Mouse (Mus musculus): ENCODE measurements around the gene Plekhm2. TPM values are rescaled to one million over a fixed set of nuclear protein-coding genes. Genes with fewer than 3 reads are reported as not detected.

Gene Plekhm2
- polyA plus RNA-seq, 1 experiment from 2014 or later = 3.0 TPM

GRCm38 (mm10) chr4:141616811-141617210, 47.9 kb downstream of the Plekhm2 start:
- H3K27me3 ChIP-seq (ENCODE audit: control insufficient read depth, insufficient read depth, low read length) = no peaks in the 10 kb centered on the region
- H3K4me2 ChIP-seq (replicated peaks; ENCODE audit: low read depth, low read length) = no peak overlapping the region
- no peak overlapping the region for H3K27ac ChIP-seq (ENCODE audit: low read depth, low read length)
- no peak overlapping the region for H3K4me3 ChIP-seq (ENCODE audit: low read depth, low read length)
- DNase-seq (ENCODE audit: low spot score) = no peak
- H3K4me1 ChIP-seq (replicated peaks; ENCODE audit: control insufficient read depth, insufficient read depth, low read length) = no peaks in the 10 kb centered on the region
- H3K36me3 ChIP-seq (ENCODE audit: control insufficient read depth, insufficient read depth, low read length) = no peaks in the 10 kb centered on the region
- H3K9ac ChIP-seq (ENCODE audit: low read depth, low read length) = no peak overlapping the region
- no peak for ATAC-seq (ENCODE audit: low FRiP score)
- WGBS = 77% methylated on average over 6 of the region's 6 CpGs
- H3K9me3 ChIP-seq (ENCODE audit: control insufficient read depth, low read length) = no peaks in the 10 kb centered on the region

- H3K4me1 ChIP-seq (replicated peaks; ENCODE audit: control insufficient read depth, insufficient read depth, low read length) = no peaks in the 10 kb centered on the region
- no peaks in the 10 kb centered on the region for H3K36me3 ChIP-seq (ENCODE audit: control insufficient read depth, insufficient read depth, low read length)
- DNase-seq (ENCODE audit: low spot score) (no peak), ATAC-seq (ENCODE audit: low FRiP score) (no peak)
- 79% methylated on average over 14 of the region's 14 CpGs for WGBS
- H3K27ac ChIP-seq (ENCODE audit: low read depth, low read length) = no peak overlapping the region
- no peak overlapping the region for H3K4me2 ChIP-seq (replicated peaks; ENCODE audit: low read depth, low read length)
- H3K9ac ChIP-seq (ENCODE audit: low read depth, low read length) = no peak overlapping the region
- no peaks in the 10 kb centered on the region for H3K9me3 ChIP-seq (ENCODE audit: control insufficient read depth, low read length)
- no peak overlapping the region for H3K4me3 ChIP-seq (ENCODE audit: low read depth, low read length)
- H3K27me3 ChIP-seq (ENCODE audit: control insufficient read depth, insufficient read depth, low read length) = no peaks in the 10 kb centered on the region
Observed at GRCm38 (mm10) chr4:141614946-141615345, 49.8 kb downstream of the Plekhm2 start.

DNA sequence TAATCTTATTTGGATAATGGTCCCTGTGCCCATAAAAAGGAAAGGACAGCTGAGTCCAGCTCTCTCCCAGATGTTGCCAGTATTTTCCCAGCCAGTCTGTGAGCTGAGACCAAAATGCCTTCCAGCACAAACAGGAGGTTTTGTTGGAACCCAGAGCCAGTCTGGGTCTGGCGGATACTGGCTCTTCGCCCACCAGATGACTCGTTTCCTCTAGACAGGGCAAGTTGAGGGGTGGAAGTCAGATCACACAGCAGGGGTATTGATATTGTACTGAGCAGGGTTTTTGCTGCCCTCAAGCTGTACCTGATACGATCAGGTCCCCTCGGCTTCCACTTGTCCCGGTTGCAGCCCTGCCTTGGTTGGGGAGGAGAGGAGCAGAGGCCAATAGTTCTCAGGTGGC, 55.2 kb downstream of the Plekhm2 start:
- H3K36me3 ChIP-seq (ENCODE audit: control insufficient read depth, insufficient read depth, low read length) = no peaks in the 10 kb centered on the region
- H3K4me1 ChIP-seq (replicated peaks; ENCODE audit: control insufficient read depth, insufficient read depth, low read length) = no peaks in the 10 kb centered on the region
- DNase-seq (ENCODE audit: low spot score) (no peak), ATAC-seq (ENCODE audit: low FRiP score) (no peak)
- no peaks in the 10 kb centered on the region for H3K27me3 ChIP-seq (ENCODE audit: control insufficient read depth, insufficient read depth, low read length)
- no peak overlapping the region for H3K9ac ChIP-seq (ENCODE audit: low read depth, low read length)
- no peaks in the 10 kb centered on the region for H3K9me3 ChIP-seq (ENCODE audit: control insufficient read depth, low read length)
- no peak overlapping the region for H3K4me3 ChIP-seq (ENCODE audit: low read depth, low read length)
- no peak overlapping the region for H3K27ac ChIP-seq (ENCODE audit: low read depth, low read length)
- H3K4me2 ChIP-seq (replicated peaks; ENCODE audit: low read depth, low read length) = no peak overlapping the region
- 81% methylated on average over 6 of the region's 6 CpGs for WGBS

DNA sequence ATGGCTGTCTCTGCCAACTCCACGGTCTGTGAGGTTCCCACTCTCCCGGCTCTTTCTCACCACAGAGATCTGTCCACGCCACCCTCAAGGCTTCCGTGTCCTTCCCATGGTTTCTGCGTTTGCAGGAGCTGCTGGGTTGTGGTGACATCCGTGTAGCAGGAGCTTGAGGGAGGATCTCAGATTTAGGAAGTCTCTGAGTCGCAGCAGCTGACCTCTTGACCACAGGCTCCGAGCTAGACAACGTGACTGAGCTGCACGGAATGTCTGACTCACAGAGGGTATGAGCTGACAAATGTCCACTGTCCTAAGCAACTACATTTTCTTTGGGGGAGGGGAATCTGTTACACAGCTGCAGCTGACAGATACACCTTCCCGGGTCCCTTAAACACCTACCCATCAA, 58.8 kb downstream of the Plekhm2 start, which contains the start of gene Fblim1:
TSS of gene Fblim1 (minus strand) at position 236 of the 400 bp plus-strand sequence.
- WGBS = 84% methylated on average over 11 of the region's 11 CpGs
- DNase-seq (ENCODE audit: low spot score) (no peak), ATAC-seq (ENCODE audit: low FRiP score) (no peak)
- no peaks in the 10 kb centered on the region for H3K9me3 ChIP-seq (ENCODE audit: control insufficient read depth, low read length)
- H3K27ac ChIP-seq (ENCODE audit: low read depth, low read length) = no peak within 1 kb of the TSS
- H3K4me2 ChIP-seq (replicated peaks; ENCODE audit: low read depth, low read length) = no peak within 1 kb of the TSS
- H3K4me1 ChIP-seq (replicated peaks; ENCODE audit: control insufficient read depth, insufficient read depth, low read length) = no peaks in the 10 kb centered on the region
- H3K36me3 ChIP-seq (ENCODE audit: control insufficient read depth, insufficient read depth, low read length) = no peaks in the 10 kb centered on the region
- no peaks in the 10 kb centered on the region for H3K27me3 ChIP-seq (ENCODE audit: control insufficient read depth, insufficient read depth, low read length)
- H3K9ac ChIP-seq (ENCODE audit: low read depth, low read length) = no peak within 1 kb of the TSS
- no peak within 1 kb of the TSS for H3K4me3 ChIP-seq (ENCODE audit: low read depth, low read length)

DNA sequence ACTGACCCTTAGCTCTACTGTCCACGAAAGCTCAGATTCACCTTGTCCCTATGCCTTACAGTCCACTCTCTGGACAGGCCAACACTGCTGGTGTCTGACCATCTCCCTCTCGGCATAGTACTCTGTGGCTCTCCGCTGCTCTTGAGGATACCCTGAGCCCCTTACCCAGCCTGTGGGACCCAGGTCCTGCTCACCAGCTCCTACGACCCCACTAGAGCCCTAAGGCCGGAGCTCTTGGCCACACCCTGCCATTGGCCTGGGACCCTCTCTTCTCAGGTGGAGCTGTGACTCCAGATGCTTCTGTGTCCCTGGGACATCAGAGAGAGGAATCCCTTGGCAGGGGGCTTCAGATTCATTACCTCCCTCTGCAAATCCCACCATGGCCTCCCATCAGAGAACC, 59.3 kb downstream of the Plekhm2 start:
- ATAC-seq (ENCODE audit: low FRiP score) (no peak), DNase-seq (ENCODE audit: low spot score) (no peak)
- no peak overlapping the region for H3K4me3 ChIP-seq (ENCODE audit: low read depth, low read length)
- 0 out of 2 replicates have a peak, but pooled peaks cover 1% of the 10 kb centered on the region for H3K4me1 ChIP-seq (replicated peaks; ENCODE audit: control insufficient read depth, insufficient read depth, low read length)
- no peaks in the 10 kb centered on the region for H3K9me3 ChIP-seq (ENCODE audit: control insufficient read depth, low read length)
- no peaks in the 10 kb centered on the region for H3K36me3 ChIP-seq (ENCODE audit: control insufficient read depth, insufficient read depth, low read length)
- no peaks in the 10 kb centered on the region for H3K27me3 ChIP-seq (ENCODE audit: control insufficient read depth, insufficient read depth, low read length)
- 89% methylated on average over 5 of the region's 5 CpGs for WGBS
- no peak overlapping the region for H3K27ac ChIP-seq (ENCODE audit: low read depth, low read length)
- no peak overlapping the region for H3K9ac ChIP-seq (ENCODE audit: low read depth, low read length)
- H3K4me2 ChIP-seq (replicated peaks; ENCODE audit: low read depth, low read length) = no peak overlapping the region

- no peak overlapping the region for H3K27ac ChIP-seq (ENCODE audit: low read depth, low read length)
- no peaks in the 10 kb centered on the region for H3K9me3 ChIP-seq (ENCODE audit: control insufficient read depth, low read length)
- peaks cover 3% of the 10 kb centered on the region; the same call in 1 of the 2 replicates for H3K27me3 ChIP-seq (ENCODE audit: control insufficient read depth, insufficient read depth, low read length)
- no peak for ATAC-seq (ENCODE audit: low FRiP score)
- H3K4me1 ChIP-seq (replicated peaks; ENCODE audit: control insufficient read depth, insufficient read depth, low read length) = 0 out of 2 replicates have a peak, but pooled peaks cover 3% of the 10 kb centered on the region
- no peak overlapping the region for H3K4me3 ChIP-seq (ENCODE audit: low read depth, low read length)
- no peak overlapping the region for H3K9ac ChIP-seq (ENCODE audit: low read depth, low read length)
- no peak for DNase-seq (ENCODE audit: low spot score)
- H3K36me3 ChIP-seq (ENCODE audit: control insufficient read depth, insufficient read depth, low read length) = no peaks in the 10 kb centered on the region
- 84% methylated on average over 8 of the region's 8 CpGs for WGBS
- H3K4me2 ChIP-seq (replicated peaks; ENCODE audit: low read depth, low read length) = no peak overlapping the region
Observed at GRCm38 (mm10) chr4:141604493-141604892, 60.2 kb downstream of the Plekhm2 start.

DNA sequence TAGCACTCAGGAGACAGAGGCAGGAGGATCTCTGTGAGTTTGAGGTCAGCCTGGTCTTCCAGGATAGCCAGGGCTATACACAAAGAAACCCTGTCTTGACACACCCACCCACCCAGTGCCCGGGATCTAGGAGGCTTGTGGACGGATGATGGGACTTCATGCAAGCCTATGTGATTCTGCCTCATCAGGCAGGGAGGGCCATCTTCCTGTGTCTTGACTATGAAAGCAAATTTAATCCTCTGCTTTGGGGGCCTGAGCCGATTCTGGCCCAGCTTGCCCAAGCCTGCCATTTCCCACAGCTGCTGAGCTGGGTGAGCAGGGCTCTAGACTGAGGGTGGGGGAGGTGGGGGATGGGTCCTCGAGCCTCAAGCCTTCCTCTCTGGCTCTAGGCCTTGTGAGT, 60.8 kb downstream of the Plekhm2 start:
- ATAC-seq (ENCODE audit: low FRiP score) = no peak
- H3K27me3 ChIP-seq (ENCODE audit: control insufficient read depth, insufficient read depth, low read length) = peaks cover 5% of the 10 kb centered on the region; the same call in 1 of the 2 replicates
- no peaks in the 10 kb centered on the region for H3K36me3 ChIP-seq (ENCODE audit: control insufficient read depth, insufficient read depth, low read length)
- H3K4me3 ChIP-seq (ENCODE audit: low read depth, low read length) = no peak overlapping the region
- DNase-seq (ENCODE audit: low spot score) = no peak
- no peaks in the 10 kb centered on the region for H3K9me3 ChIP-seq (ENCODE audit: control insufficient read depth, low read length)
- no peak overlapping the region for H3K9ac ChIP-seq (ENCODE audit: low read depth, low read length)
- WGBS = 80% methylated on average over 4 of the region's 4 CpGs
- no peak overlapping the region for H3K4me2 ChIP-seq (replicated peaks; ENCODE audit: low read depth, low read length)
- peaks cover 6% of the 10 kb centered on the region; the same call in 1 of the 2 replicates for H3K4me1 ChIP-seq (replicated peaks; ENCODE audit: control insufficient read depth, insufficient read depth, low read length)
- H3K27ac ChIP-seq (ENCODE audit: low read depth, low read length) = no peak overlapping the region

GRCm38 (mm10) chr4:141602523-141603223, 62.0 kb downstream of the Plekhm2 start:
- ATAC-seq (ENCODE audit: low FRiP score) (no peak), DNase-seq (ENCODE audit: low spot score) (no peak)
- Histone ChIP-seq H3K9me3 (ENCODE audit: control insufficient read depth, low read length) (no peaks in the 10 kb centered on the region), H3K4me1 (replicated peaks; ENCODE audit: control insufficient read depth, insufficient read depth, low read length) (peaks cover 10% of the 10 kb centered on the region; the same call in 1 of the 2 replicates), H3K27ac (ENCODE audit: low read depth, low read length) (no peak overlapping the region), H3K4me2 (replicated peaks; ENCODE audit: low read depth, low read length) (no peak overlapping the region), H3K27me3 (ENCODE audit: control insufficient read depth, insufficient read depth, low read length) (peaks cover 5% of the 10 kb centered on the region; the same call in 1 of the 2 replicates), H3K4me3 (ENCODE audit: low read depth, low read length) (no peak overlapping the region), H3K9ac (ENCODE audit: low read depth, low read length) (no peak overlapping the region), H3K36me3 (ENCODE audit: control insufficient read depth, insufficient read depth, low read length) (no peaks in the 10 kb centered on the region)
- 74% methylated on average over 11 of the region's 11 CpGs for WGBS

All from hindbrain, embryonic 11.5 days (tissue).